Mouse (Mus musculus) brain, embryonic 14.5 days (tissue): Measurements from ENCODE around the gene Sept8.

Experiments used
- CTCF ChIP-seq: fragments of 200-500 bp; IDR thresholded peaks from 2 replicates; pipeline ENCODE4 v1.5.1; 2012; ENCODE audit warnings: inconsistent platforms, mild to moderate bottlenecking, moderate library complexity, borderline replicate concordance; ENCODE audit not compliant: insufficient read depth, insufficient read length; ENCODE audit errors: extremely low read depth
- POLR2A ChIP-seq: fragments of 200-500 bp; IDR thresholded peaks from 2 replicates; pipeline ENCODE4 v1.6.1; 2012; ENCODE audit warnings: mild to moderate bottlenecking, inconsistent platforms, borderline replicate concordance; ENCODE audit not compliant: poor library complexity, insufficient read depth, insufficient read length, severe bottlenecking; ENCODE audit errors: extremely low read depth

GRCm38 (mm10) chr11:53588279-53588678 lies 69.2 kb downstream of the Sept8 start:
- TF ChIP-seq CTCF (no peak), POLR2A (no peak)
